Mouse (Mus musculus): ENCODE measurements around the gene Cyct. TPM values are rescaled to one million over a fixed set of nuclear protein-coding genes. Genes with fewer than 3 reads are reported as not detected.
A peak's percentile ranks its signal among the peaks of the same experiment; 100 is the strongest.

Cyct gene
- polyA plus RNA-seq, 1 experiment from 2014 or later: 0.26 TPM

DNA sequence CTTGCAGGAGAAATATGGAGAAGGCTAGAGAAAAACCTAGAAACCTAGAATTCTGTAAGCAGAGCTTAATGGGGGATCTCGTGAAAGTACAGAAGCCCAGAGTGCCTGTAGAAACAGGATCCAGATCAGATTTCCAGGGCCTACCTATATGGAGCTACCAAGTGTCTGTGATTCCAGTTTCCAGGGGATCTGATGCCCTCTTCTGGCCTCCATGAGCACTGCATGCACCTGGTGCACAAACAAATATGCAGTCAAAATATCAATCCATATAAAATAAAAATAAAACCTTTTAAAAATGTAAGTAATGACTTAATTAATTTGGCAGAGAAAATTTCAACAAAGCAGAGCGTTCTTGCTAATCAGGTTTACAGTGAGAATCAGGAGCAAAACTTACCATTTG lies 1.9 kb upstream of the Cyct start:
- Histone ChIP-seq H3K4me3 (ENCODE audit: low read depth, low read length) (no peak overlapping the region), H3K9ac (ENCODE audit: low read depth, low read length) (no peak overlapping the region), H3K9me3 (replicated peaks; ENCODE audit: control insufficient read depth, low read length) (no peaks in the 10 kb centered on the region), H3K27ac (ENCODE audit: low read depth, low read length) (no peak overlapping the region), H3K27me3 (ENCODE audit: control insufficient read depth, insufficient read depth, low read length) (no peaks in the 10 kb centered on the region), H3K4me2 (no peak overlapping the region), H3K4me1 (ENCODE audit: control insufficient read depth, insufficient read depth, low read length) (no peaks in the 10 kb centered on the region), H3K36me3 (ENCODE audit: control insufficient read depth, insufficient read depth, low read length) (no peaks in the 10 kb centered on the region)
- ATAC-seq (replicated peaks; ENCODE audit: insufficient number of reproducible peaks, low FRiP score, low TSS enrichment): no peak
- WGBS (ENCODE audit: insufficient replicate concordance): 42% methylated on average over 2 of the region's 2 CpGs

DNA sequence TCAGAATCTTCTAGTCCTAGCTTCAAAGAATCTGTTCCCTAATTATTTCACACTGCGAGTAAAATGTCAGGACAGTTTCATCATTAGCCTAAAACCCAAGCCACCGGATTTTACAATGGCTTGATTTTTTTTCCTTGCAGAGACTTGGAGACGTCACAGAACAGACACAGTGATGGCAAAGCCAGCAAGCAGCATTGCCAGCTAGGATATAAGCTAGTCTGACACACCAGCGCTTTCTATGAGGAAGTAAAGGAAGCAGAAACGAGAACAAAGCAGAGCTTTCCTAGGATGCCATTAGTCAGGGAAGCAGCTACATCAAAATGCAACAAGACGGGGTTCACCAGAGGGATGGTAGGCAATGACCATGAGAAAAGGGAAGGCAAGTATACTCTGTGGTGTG lies 12.4 kb downstream of the Cyct start:
- WGBS (ENCODE audit: insufficient replicate concordance): 78% methylated on average over 6 of the region's 6 CpGs

DNA sequence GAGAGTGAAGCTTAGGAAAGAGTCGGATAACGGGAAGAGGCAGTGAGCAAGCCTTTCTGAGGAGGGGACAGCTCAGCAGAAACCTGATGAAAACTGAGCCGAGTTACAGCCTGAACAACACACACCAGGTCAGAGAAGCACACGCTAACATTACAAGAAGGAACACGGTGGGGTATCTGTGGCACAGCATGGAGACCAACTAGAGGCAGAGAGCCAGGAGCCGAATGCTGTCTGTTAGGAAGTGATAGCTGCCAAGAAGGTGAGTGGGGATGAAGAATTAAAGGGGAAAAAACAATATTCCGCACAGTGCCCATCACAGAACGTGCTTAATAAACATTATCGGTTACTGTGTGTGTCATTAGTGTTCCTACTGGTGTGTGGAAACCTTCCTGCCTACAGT lies 18.1 kb downstream of the Cyct start:
- Histone ChIP-seq H3K36me3 (ENCODE audit: control insufficient read depth, insufficient read depth, low read length) (no peaks in the 10 kb centered on the region), H3K9me3 (replicated peaks; ENCODE audit: control insufficient read depth, low read length) (no peaks in the 10 kb centered on the region), H3K4me1 (ENCODE audit: control insufficient read depth, insufficient read depth, low read length) (no peaks in the 10 kb centered on the region), H3K4me3 (ENCODE audit: low read depth, low read length) (no peak overlapping the region), H3K27ac (ENCODE audit: low read depth, low read length) (no peak overlapping the region), H3K4me2 (no peak overlapping the region), H3K9ac (ENCODE audit: low read depth, low read length) (no peak overlapping the region), H3K27me3 (ENCODE audit: control insufficient read depth, insufficient read depth, low read length) (peaks cover 16% of the 10 kb centered on the region)
- ATAC-seq (replicated peaks; ENCODE audit: insufficient number of reproducible peaks, low FRiP score, low TSS enrichment): no peak
- WGBS (ENCODE audit: insufficient replicate concordance): 85% methylated on average over 9 of the region's 9 CpGs

More for the DNA sequence above, 12.4 kb downstream of the Cyct start:
- H3K9ac ChIP-seq (ENCODE audit: low read depth, low read length): no peak overlapping the region
- no peaks in the 10 kb centered on the region for H3K36me3 ChIP-seq (ENCODE audit: control insufficient read depth, insufficient read depth, low read length)
- no peak for ATAC-seq (replicated peaks; ENCODE audit: insufficient number of reproducible peaks, low FRiP score, low TSS enrichment)
- no peak overlapping the region for H3K4me3 ChIP-seq (ENCODE audit: low read depth, low read length)
- no peaks in the 10 kb centered on the region for H3K4me1 ChIP-seq (ENCODE audit: control insufficient read depth, insufficient read depth, low read length)
- H3K27me3 ChIP-seq (ENCODE audit: control insufficient read depth, insufficient read depth, low read length): no peaks in the 10 kb centered on the region
- H3K27ac ChIP-seq (ENCODE audit: low read depth, low read length): no peak overlapping the region
- no peaks in the 10 kb centered on the region for H3K9me3 ChIP-seq (replicated peaks; ENCODE audit: control insufficient read depth, low read length)
- H3K4me2 ChIP-seq: no peak overlapping the region

DNA sequence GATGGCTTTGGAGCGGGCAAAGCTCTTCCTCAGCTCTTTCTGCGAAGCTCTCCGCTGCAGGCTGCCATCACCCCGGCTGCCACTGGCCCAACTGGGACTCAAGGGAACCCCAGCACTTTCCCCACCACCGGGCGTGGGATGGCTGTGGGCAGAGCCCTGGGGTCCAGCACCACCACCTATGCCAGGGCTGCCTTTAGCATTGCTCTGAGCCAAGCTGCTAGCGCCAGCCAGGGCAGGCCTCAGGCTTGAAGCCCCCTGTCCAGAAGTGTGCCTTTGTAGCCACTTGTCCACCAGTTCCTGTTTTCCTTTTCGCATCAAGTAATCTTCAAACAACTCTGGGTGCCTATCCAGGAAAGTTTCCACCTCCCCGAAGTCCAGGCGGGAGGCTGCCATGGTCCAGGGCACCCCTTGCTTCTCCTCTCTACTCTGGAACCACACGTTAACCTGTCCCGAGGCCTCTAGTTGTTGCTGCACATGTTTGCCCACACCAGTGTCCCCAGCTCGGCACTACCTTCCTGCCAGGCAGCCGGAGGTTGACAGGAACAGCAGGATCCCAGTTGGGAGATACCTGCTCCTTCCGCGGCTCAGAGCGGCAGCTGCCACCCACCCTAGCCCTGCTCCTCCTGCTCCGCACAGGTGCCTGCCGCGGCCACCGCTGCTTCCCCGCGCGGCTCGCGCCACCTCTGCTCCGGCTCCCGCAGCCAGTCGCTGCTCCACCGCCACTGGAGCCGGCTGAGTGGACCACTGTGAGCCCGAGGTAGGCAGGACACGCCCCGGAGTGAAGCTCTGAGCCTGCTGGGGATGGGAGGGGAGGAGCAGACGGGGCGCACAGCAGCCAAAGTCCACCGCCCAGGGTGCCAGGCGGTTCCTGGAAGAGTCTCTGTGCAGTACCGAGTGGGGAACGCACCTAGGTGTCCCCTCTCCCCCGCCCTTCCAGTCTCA lies 21.8 kb downstream of the Cyct start, which contains the start of gene Pde11a:
Pde11a (minus strand) TSS at position 560 of the 942 bp plus-strand sequence.
- Histone ChIP-seq H3K36me3 (ENCODE audit: control insufficient read depth, insufficient read depth, low read length) (no peaks in the 10 kb centered on the region), H3K4me3 (ENCODE audit: low read depth, low read length) (peak within 1 kb of the TSS; percentile 50), H3K27ac (ENCODE audit: low read depth, low read length) (no peak within 1 kb of the TSS), H3K27me3 (ENCODE audit: control insufficient read depth, insufficient read depth, low read length) (peaks cover 16% of the 10 kb centered on the region), H3K9ac (ENCODE audit: low read depth, low read length) (peak within 1 kb of the TSS; percentile 61), H3K9me3 (replicated peaks; ENCODE audit: control insufficient read depth, low read length) (no peaks in the 10 kb centered on the region), H3K4me2 (peak within 1 kb of the TSS; percentile 86), H3K4me1 (ENCODE audit: control insufficient read depth, insufficient read depth, low read length) (no peaks in the 10 kb centered on the region)
- WGBS (ENCODE audit: insufficient replicate concordance): 15% methylated on average over 41 of the region's 41 CpGs
- ATAC-seq (replicated peaks; ENCODE audit: insufficient number of reproducible peaks, low FRiP score, low TSS enrichment): peak; percentile 35; the same call in 1 of the 2 replicates

DNA sequence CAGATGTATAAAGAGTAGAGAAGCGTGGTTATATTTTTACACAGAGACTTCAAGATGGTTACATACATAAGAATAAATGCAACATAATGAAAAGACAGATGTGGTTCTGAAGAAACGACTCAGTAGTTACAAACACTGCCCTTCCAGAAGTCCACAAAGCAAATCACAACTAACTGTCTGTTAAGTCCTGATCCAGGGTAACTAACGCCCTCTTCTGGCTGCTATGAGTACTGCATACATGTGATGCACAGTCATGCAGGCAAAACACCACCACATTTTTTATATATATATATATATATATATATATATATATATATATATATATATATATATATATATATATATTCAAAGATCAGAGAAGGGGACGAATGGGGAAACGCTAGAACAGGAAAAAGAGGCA lies 25.7 kb downstream of the Cyct start:
- Histone ChIP-seq H3K9ac (ENCODE audit: low read depth, low read length) (no peak overlapping the region), H3K4me3 (ENCODE audit: low read depth, low read length) (no peak overlapping the region), H3K9me3 (replicated peaks; ENCODE audit: control insufficient read depth, low read length) (no peaks in the 10 kb centered on the region), H3K27ac (ENCODE audit: low read depth, low read length) (no peak overlapping the region), H3K4me2 (no peak overlapping the region), H3K36me3 (ENCODE audit: control insufficient read depth, insufficient read depth, low read length) (no peaks in the 10 kb centered on the region), H3K27me3 (ENCODE audit: control insufficient read depth, insufficient read depth, low read length) (peaks cover 12% of the 10 kb centered on the region), H3K4me1 (ENCODE audit: control insufficient read depth, insufficient read depth, low read length) (no peaks in the 10 kb centered on the region)
- ATAC-seq (replicated peaks; ENCODE audit: insufficient number of reproducible peaks, low FRiP score, low TSS enrichment): no peak
- WGBS (ENCODE audit: insufficient replicate concordance): 73% methylated on average over 5 of the region's 5 CpGs

DNA sequence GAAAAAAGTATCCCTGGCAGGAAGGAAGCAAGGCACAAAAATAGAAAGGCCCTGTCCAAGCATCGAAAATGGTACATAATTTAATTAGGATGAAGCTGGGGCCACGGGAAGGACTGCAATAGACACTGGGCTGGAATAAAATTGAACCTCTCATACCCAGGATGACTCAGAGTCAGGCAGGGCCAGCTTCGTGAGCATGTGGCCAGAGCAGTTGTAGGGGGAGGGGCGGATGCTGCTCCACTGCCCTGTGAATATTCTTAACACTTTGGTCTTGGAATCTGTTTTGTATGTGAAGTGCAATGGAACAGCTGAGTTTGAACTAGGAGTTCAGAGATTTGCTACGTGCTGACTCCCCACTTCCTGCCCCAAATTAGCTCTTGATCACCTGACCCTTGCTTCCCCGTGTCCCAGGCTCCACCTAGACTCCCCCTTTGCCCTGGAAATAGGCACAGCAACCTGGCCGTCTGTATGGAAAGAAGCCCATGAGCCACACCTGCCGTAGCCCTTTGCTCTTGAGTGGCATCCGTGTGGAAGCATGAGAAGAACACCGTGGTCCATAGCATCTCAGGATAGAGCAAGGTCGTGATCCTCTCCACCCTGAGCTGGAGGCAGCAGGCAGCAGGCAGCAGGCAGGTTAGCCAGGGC lies 28.0 kb downstream of the Cyct start:
- no peak for ATAC-seq (replicated peaks; ENCODE audit: insufficient number of reproducible peaks, low FRiP score, low TSS enrichment)
- Histone ChIP-seq H3K36me3 (ENCODE audit: control insufficient read depth, insufficient read depth, low read length) (no peaks in the 10 kb centered on the region), H3K27me3 (ENCODE audit: control insufficient read depth, insufficient read depth, low read length) (no peaks in the 10 kb centered on the region), H3K4me3 (ENCODE audit: low read depth, low read length) (no peak overlapping the region), H3K4me2 (no peak overlapping the region), H3K4me1 (ENCODE audit: control insufficient read depth, insufficient read depth, low read length) (no peaks in the 10 kb centered on the region), H3K9me3 (replicated peaks; ENCODE audit: control insufficient read depth, low read length) (no peaks in the 10 kb centered on the region), H3K9ac (ENCODE audit: low read depth, low read length) (no peak overlapping the region), H3K27ac (ENCODE audit: low read depth, low read length) (no peak overlapping the region)
- 52% methylated on average over 11 of the region's 11 CpGs for WGBS (ENCODE audit: insufficient replicate concordance)

DNA sequence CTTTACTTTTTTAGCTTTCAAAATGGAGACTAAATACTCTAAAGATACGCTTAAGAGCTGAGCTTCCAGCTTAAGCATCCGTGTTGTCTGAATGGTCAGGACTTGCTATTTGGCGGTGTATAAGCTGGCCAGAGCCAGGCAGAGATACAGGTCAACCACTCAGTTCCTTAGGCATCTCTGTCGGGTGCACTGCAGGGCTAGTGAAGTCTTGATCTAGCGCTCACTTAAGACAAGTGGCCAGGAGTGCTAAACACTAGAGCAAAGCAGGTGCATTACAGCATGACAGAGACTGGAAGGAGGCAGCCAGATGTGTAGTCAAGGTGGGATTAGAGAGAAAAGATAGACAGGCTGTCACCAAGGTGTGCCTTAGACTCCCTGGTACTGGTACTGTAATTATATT lies 30.2 kb downstream of the Cyct start:
- Histone ChIP-seq H3K4me3 (ENCODE audit: low read depth, low read length) (no peak overlapping the region), H3K36me3 (ENCODE audit: control insufficient read depth, insufficient read depth, low read length) (no peaks in the 10 kb centered on the region), H3K9ac (ENCODE audit: low read depth, low read length) (no peak overlapping the region), H3K4me1 (ENCODE audit: control insufficient read depth, insufficient read depth, low read length) (no peaks in the 10 kb centered on the region), H3K4me2 (no peak overlapping the region), H3K27me3 (ENCODE audit: control insufficient read depth, insufficient read depth, low read length) (no peaks in the 10 kb centered on the region), H3K9me3 (replicated peaks; ENCODE audit: control insufficient read depth, low read length) (no peaks in the 10 kb centered on the region), H3K27ac (ENCODE audit: low read depth, low read length) (no peak overlapping the region)
- no peak for ATAC-seq (replicated peaks; ENCODE audit: insufficient number of reproducible peaks, low FRiP score, low TSS enrichment)
- 73% methylated on average over 5 of the region's 5 CpGs for WGBS (ENCODE audit: insufficient replicate concordance)

DNA sequence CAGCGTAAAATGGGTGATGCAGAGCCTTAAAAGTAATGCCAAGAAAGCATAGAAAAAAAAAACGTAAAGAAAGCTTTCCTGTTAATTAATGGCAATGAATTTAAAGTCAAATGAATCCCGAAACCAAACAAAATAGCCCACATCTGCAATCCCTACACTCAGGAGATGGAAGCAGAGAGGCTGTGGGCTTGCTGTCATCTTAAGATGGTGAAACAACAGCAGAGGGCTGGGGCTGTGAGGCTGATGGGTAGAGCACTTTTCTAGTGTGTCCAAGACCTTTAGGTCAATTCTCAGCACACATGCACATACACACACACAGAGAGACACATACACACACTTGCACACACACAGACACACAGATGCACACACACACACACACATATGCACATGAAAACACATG lies 34.1 kb downstream of the Cyct start:
- Histone ChIP-seq H3K36me3 (ENCODE audit: control insufficient read depth, insufficient read depth, low read length) (no peaks in the 10 kb centered on the region), H3K4me2 (no peak overlapping the region), H3K27me3 (ENCODE audit: control insufficient read depth, insufficient read depth, low read length) (no peaks in the 10 kb centered on the region), H3K4me1 (ENCODE audit: control insufficient read depth, insufficient read depth, low read length) (no peaks in the 10 kb centered on the region), H3K9me3 (replicated peaks; ENCODE audit: control insufficient read depth, low read length) (no peaks in the 10 kb centered on the region), H3K9ac (ENCODE audit: low read depth, low read length) (no peak overlapping the region), H3K27ac (ENCODE audit: low read depth, low read length) (no peak overlapping the region), H3K4me3 (ENCODE audit: low read depth, low read length) (no peak overlapping the region)
- 83% methylated on average over 3 of the region's 3 CpGs for WGBS (ENCODE audit: insufficient replicate concordance)
- no peak for ATAC-seq (replicated peaks; ENCODE audit: insufficient number of reproducible peaks, low FRiP score, low TSS enrichment)

Measured in heart, embryonic 11.5 days (tissue).